Mouse (Mus musculus) embryonic fibroblast, embryonic 13.5 days (primary cell): ENCODE data around the gene Usp8. TPM values are rescaled to one million over a fixed set of nuclear protein-coding genes. Genes with fewer than 3 reads are reported as not detected.
A peak's percentile ranks its signal among the peaks of the same experiment; 100 is the strongest.

Source experiments
- H3K27ac ChIP-seq: 2 replicates; pipeline ENCODE4 v1.5.1; 2012; ENCODE audit warnings: low read length, control low read depth, inconsistent platforms; ENCODE audit not compliant: insufficient read depth
- H3K4me1 ChIP-seq: 2 replicates; pipeline ENCODE4 v1.6.1; 2011; ENCODE audit warnings: low read length; ENCODE audit not compliant: control insufficient read depth, insufficient read depth
- H3K4me3 ChIP-seq: 2 replicates; pipeline ENCODE4 v1.5.1; 2011; ENCODE audit warnings: mild to moderate bottlenecking, control low read depth, low read length; ENCODE audit not compliant: insufficient read depth
- CTCF ChIP-seq: IDR thresholded peaks from 2 replicates; pipeline ENCODE4 v1.5.1; 2011; ENCODE audit warnings: mild to moderate bottlenecking, control low read depth, low read length, moderate library complexity, borderline replicate concordance; ENCODE audit not compliant: insufficient read depth
- POLR2A ChIP-seq: IDR thresholded peaks from 2 replicates; pipeline ENCODE4 v1.6.1; 2011; ENCODE audit warnings: low read depth, mild to moderate bottlenecking, control low read depth, low read length, moderate library complexity
- polyA plus RNA-seq: library from polyadenylated mRNA; stranded (reverse); fragments of >200 nt; gene quantifications from 2 replicates; pipeline ENCODE4 v1.2.4, GENCODE M21; 2011; ENCODE audit warnings: low read depth; ENCODE audit not compliant: missing spikeins, insufficient read length

Usp8 gene
- polyA plus RNA-seq, 1 experiment: 69.7 TPM

GRCm38 (mm10) chr2:126682333-126682732 is 24.8 kb upstream of the Usp8 start:
- no peak for TF ChIP-seq CTCF
- TF ChIP-seq POLR2A: no peak
- Histone ChIP-seq H3K4me1 (peaks cover 3% of the 10 kb centered on the region), H3K27ac (peak overlapping the region; percentile 51; the same call in 1 of the 2 replicates), H3K4me3 (no peak overlapping the region)

- TF ChIP-seq CTCF (no peak), POLR2A (no peak)
- no peak overlapping the region for H3K4me3 ChIP-seq
- H3K4me1 ChIP-seq: no peaks in the 10 kb centered on the region
- peak overlapping the region; percentile 51; the same call in 1 of the 2 replicates for H3K27ac ChIP-seq
Observed at GRCm38 (mm10) chr2:126682937-126683336, 24.2 kb upstream of the Usp8 start.

- H3K4me3 ChIP-seq: no peak overlapping the region
- H3K27ac ChIP-seq: no peak overlapping the region
- TF ChIP-seq POLR2A (no peak), CTCF (no peak)
- no peaks in the 10 kb centered on the region for H3K4me1 ChIP-seq
Observed at GRCm38 (mm10) chr2:126691290-126691689, 15.8 kb upstream of the Usp8 start.

GRCm38 (mm10) chr2:126695285-126695684 is 11.8 kb upstream of the Usp8 start:
- H3K4me3 ChIP-seq: no peak overlapping the region
- no peak for TF ChIP-seq POLR2A
- TF ChIP-seq CTCF: no peak
- no peak overlapping the region for H3K27ac ChIP-seq
- no peaks in the 10 kb centered on the region for H3K4me1 ChIP-seq

- peak overlapping the region; percentile 76 for H3K4me3 ChIP-seq
- no peaks in the 10 kb centered on the region for H3K4me1 ChIP-seq
- H3K27ac ChIP-seq: peak overlapping the region; percentile 27
- TF ChIP-seq POLR2A: no peak
- no peak for TF ChIP-seq CTCF
Observed at GRCm38 (mm10) chr2:126707438-126707779, 281 bp downstream of the Usp8 start.

- Histone ChIP-seq H3K4me3 (peak overlapping the region; percentile 76), H3K4me1 (no peaks in the 10 kb centered on the region), H3K27ac (no peak overlapping the region)
- no peak for TF ChIP-seq CTCF
- TF ChIP-seq POLR2A: no peak
Observed at GRCm38 (mm10) chr2:126708361-126708760, 1.2 kb downstream of the Usp8 start.

- TF ChIP-seq POLR2A: no peak
- TF ChIP-seq CTCF: no peak
- H3K4me1 ChIP-seq: no peaks in the 10 kb centered on the region
- H3K27ac ChIP-seq: no peak overlapping the region
- no peak overlapping the region for H3K4me3 ChIP-seq
Observed at GRCm38 (mm10) chr2:126712526-126712925, 5.4 kb downstream of the Usp8 start.

GRCm38 (mm10) chr2:126712950-126713349 is 5.8 kb downstream of the Usp8 start:
- Histone ChIP-seq H3K27ac (no peak overlapping the region), H3K4me1 (no peaks in the 10 kb centered on the region), H3K4me3 (no peak overlapping the region)
- TF ChIP-seq POLR2A (no peak), CTCF (no peak)

- H3K27ac ChIP-seq: no peak overlapping the region
- TF ChIP-seq POLR2A: no peak
- TF ChIP-seq CTCF: no peak
- no peaks in the 10 kb centered on the region for H3K4me1 ChIP-seq
- no peak overlapping the region for H3K4me3 ChIP-seq
Observed at GRCm38 (mm10) chr2:126729207-126729606, 22.1 kb downstream of the Usp8 start.

GRCm38 (mm10) chr2:126730502-126730901 is 23.4 kb downstream of the Usp8 start:
- TF ChIP-seq CTCF (no peak), POLR2A (no peak)
- Histone ChIP-seq H3K27ac (no peak overlapping the region), H3K4me1 (no peaks in the 10 kb centered on the region), H3K4me3 (no peak overlapping the region)
